Mouse (Mus musculus): ENCODE measurements around the gene Snx29.
A peak's percentile ranks its signal among the peaks of the same experiment; 100 is the strongest.
"Not testable (repeated sequence)": the region's sequence is repeated elsewhere in the genome, so short reads cannot be mapped to it uniquely, and the experiment has no call there.

Gene Snx29

GRCm38 (mm10) chr16:11533441-11533840, 210.7 kb downstream of the Snx29 start:
- no peak for DNase-seq (ENCODE audit: low read depth, low spot score)

- DNase-seq (ENCODE audit: low read depth, low spot score) = peak; percentile 22
These were observed 215.0 kb downstream of the Snx29 start for GRCm38 (mm10) chr16:11537663-11538062.

- DNase-seq (ENCODE audit: low read depth, low spot score) = peak; percentile 31
These were observed 215.5 kb downstream of the Snx29 start for GRCm38 (mm10) chr16:11538191-11538590.

GRCm38 (mm10) chr16:11540961-11541360, 218.3 kb downstream of the Snx29 start:
- DNase-seq (ENCODE audit: low read depth, low spot score) = no peak

GRCm38 (mm10) chr16:11541769-11542168, 219.1 kb downstream of the Snx29 start:
- DNase-seq (ENCODE audit: low read depth, low spot score) = no peak

GRCm38 (mm10) chr16:11550043-11550725, 227.5 kb downstream of the Snx29 start:
- no peak for DNase-seq (ENCODE audit: low read depth, low spot score)

GRCm38 (mm10) chr16:11561714-11562113, 239.0 kb downstream of the Snx29 start:
- DNase-seq (ENCODE audit: low read depth, low spot score) = no peak

- no peak for DNase-seq (ENCODE audit: low read depth, low spot score)
These were observed 241.1 kb downstream of the Snx29 start for GRCm38 (mm10) chr16:11563846-11564245.

- DNase-seq (ENCODE audit: low read depth, low spot score) = no peak
These were observed 242.4 kb downstream of the Snx29 start for GRCm38 (mm10) chr16:11565126-11565525.

GRCm38 (mm10) chr16:11567594-11567993, 244.9 kb downstream of the Snx29 start:
- no peak for DNase-seq (ENCODE audit: low read depth, low spot score)

- no peak for DNase-seq (ENCODE audit: low read depth, low spot score)
These were observed 245.4 kb downstream of the Snx29 start for GRCm38 (mm10) chr16:11568095-11568494.

GRCm38 (mm10) chr16:11568601-11569000, 245.9 kb downstream of the Snx29 start:
- DNase-seq (ENCODE audit: low read depth, low spot score) = no peak

- DNase-seq (ENCODE audit: low read depth, low spot score) = no peak
These were observed 246.4 kb downstream of the Snx29 start for GRCm38 (mm10) chr16:11569127-11569526.

GRCm38 (mm10) chr16:11570072-11570471, 247.4 kb downstream of the Snx29 start:
- no peak for DNase-seq (ENCODE audit: low read depth, low spot score)

- no peak for DNase-seq (ENCODE audit: low read depth, low spot score)
These were observed 251.8 kb downstream of the Snx29 start for GRCm38 (mm10) chr16:11574517-11574916.

GRCm38 (mm10) chr16:11575733-11576132, 253.0 kb downstream of the Snx29 start:
- DNase-seq (ENCODE audit: low read depth, low spot score) = not testable (repeated sequence)

- no peak for DNase-seq (ENCODE audit: low read depth, low spot score)
These were observed 255.0 kb downstream of the Snx29 start for GRCm38 (mm10) chr16:11577541-11578255.

- DNase-seq (ENCODE audit: low read depth, low spot score) = peak; percentile 48
These were observed 257.0 kb downstream of the Snx29 start for GRCm38 (mm10) chr16:11579676-11580098.

GRCm38 (mm10) chr16:11583941-11584639, 261.4 kb downstream of the Snx29 start:
- no peak for DNase-seq (ENCODE audit: low read depth, low spot score)

GRCm38 (mm10) chr16:11588689-11589088, 266.0 kb downstream of the Snx29 start:
- DNase-seq (ENCODE audit: low read depth, low spot score) = no peak

- DNase-seq (ENCODE audit: low read depth, low spot score) = no peak
These were observed 266.6 kb downstream of the Snx29 start for GRCm38 (mm10) chr16:11589336-11589735.
